12 mouse cellular contexts compared by ENCODE assay signal in genomic region chr19:48706267-48706923, GRCm38 (mm10).
DNase-seq lines count a peak whose midpoint lies in the region; ATAC-seq and TF ChIP-seq lines count a peak whose summit lies in the region.
"Had no signal": no experiment of that assay in that cellular context is flagged by ENCODE, and none has a peak within 500 bp of the region (broad histone marks: within the 10 kb centered on the region; RNA-seq: fewer than 3 reads in every experiment).

No protein-coding gene starts in this region.

- no peaks in the 10 kb centered on the region for H3K36me3 ChIP-seq in kidney, embryonic 14.5 days (ENCODE audit: control insufficient read depth, insufficient read depth, low read length)
- H3K36me3 ChIP-seq in embryonic facial prominence, embryonic 11.5 days (replicated peaks; ENCODE audit: control insufficient read depth, insufficient read depth, low read depth, low read length): no peaks in the 10 kb centered on the region

- 3% methylated on average over 1 of the region's 1 CpGs for WGBS in kidney, embryonic 14.5 days
- 6% methylated on average over 1 of the region's 1 CpGs for WGBS in embryonic facial prominence, embryonic 11.5 days

- H3K9ac ChIP-seq in kidney, embryonic 14.5 days (ENCODE audit: low read depth, low read length): no peak overlapping the region
- no peak overlapping the region for H3K9ac ChIP-seq in embryonic facial prominence, embryonic 11.5 days (replicated peaks; ENCODE audit: low read length)

- TF ChIP-seq CTCF in Patski (IDR thresholded peaks at IDR 0.05): no peak

- no peak overlapping the region for H3K4me3 ChIP-seq in kidney, embryonic 14.5 days (ENCODE audit: low read length)
- no peak overlapping the region for H3K4me3 ChIP-seq in embryonic facial prominence, embryonic 11.5 days (ENCODE audit: low read depth, low read length)
- H3K4me3 ChIP-seq: myocyte had no signal

- in situ Hi-C loops in Patski (cut with MboI; ENCODE audit: low pct_unique_long_range_greater_than_20kb): no loop called here

- peak; percentile 73; the same call in 1 of the 2 replicates for ATAC-seq in kidney, embryonic 14.5 days (ENCODE audit: low FRiP score, low TSS enrichment)
- peak; percentile 59 for ATAC-seq in Patski
- ATAC-seq in embryonic facial prominence, embryonic 11.5 days (replicated peaks; ENCODE audit: insufficient number of reproducible peaks, low FRiP score, low TSS enrichment, low read depth): peak; percentile 70

- no peak overlapping the region for H3K27ac ChIP-seq in kidney, embryonic 14.5 days (ENCODE audit: low read depth, low read length)
- H3K27ac ChIP-seq in embryonic facial prominence, embryonic 11.5 days (replicated peaks; ENCODE audit: low read depth, low read length): no peak overlapping the region

- no peak for DNase-seq in kidney, adult 11 months
- DNase-seq in Patski (ENCODE audit: low read depth, low spot score): peak; percentile 56
- peak; percentile 80 for DNase-seq in embryonic facial prominence, embryonic 11.5 days (ENCODE audit: low spot score)
- DNase-seq in kidney, postnatal 36 days: peak; percentile 5 to 7
- DNase-seq in adrenal gland, postnatal 10 days: no peak
- DNase-seq in ovary, adult 18-20 months (ENCODE audit: low spot score): no peak
- no peak for DNase-seq in right cerebral cortex, postnatal 14 days
- DNase-seq: cerebellum, postnatal 25 days; lung, postnatal 10 days had no signal

- no peaks in the 10 kb centered on the region for H3K9me3 ChIP-seq in kidney, embryonic 14.5 days (ENCODE audit: control insufficient read depth, low read length)
- no peaks in the 10 kb centered on the region for H3K9me3 ChIP-seq in embryonic facial prominence, embryonic 11.5 days (replicated peaks; ENCODE audit: control insufficient read depth, low read length)

- POLR2A ChIA-PET in Patski (lab: Charles Lee): interaction anchor here (0.8 kb wide), 1 partner anchor 18 kb away, joined by 3 read pairs; no protein-coding TSS in a partner anchor

- H3K27me3 ChIP-seq in kidney, embryonic 14.5 days (ENCODE audit: control insufficient read depth, insufficient read depth, low read length): no peaks in the 10 kb centered on the region
- H3K27me3 ChIP-seq in Patski: no peaks in the 10 kb centered on the region
- H3K27me3 ChIP-seq in embryonic facial prominence, embryonic 11.5 days (ENCODE audit: control insufficient read depth, insufficient read depth, low read length): no peaks in the 10 kb centered on the region
- H3K27me3 ChIP-seq: CH12.LX had no signal

- peaks cover 2% of the 10 kb centered on the region; the same call in 1 of the 2 replicates for H3K4me1 ChIP-seq in kidney, embryonic 14.5 days (ENCODE audit: control insufficient read depth, insufficient read depth, low read length)
- H3K4me1 ChIP-seq in embryonic facial prominence, embryonic 11.5 days (ENCODE audit: control insufficient read depth, insufficient read depth, low read length): no peaks in the 10 kb centered on the region

- no peak overlapping the region for H3K4me2 ChIP-seq in kidney, embryonic 14.5 days (replicated peaks; ENCODE audit: low read depth, low read length)
- H3K4me2 ChIP-seq in embryonic facial prominence, embryonic 11.5 days (ENCODE audit: low read depth, low read length): no peak overlapping the region

- CTCF ChIA-PET in Patski (lab: Charles Lee): interaction anchor here (1.0 to 1.2 kb wide), 2 partner anchors 15 to 16 kb away, joined by 3 to 5 read pairs; no protein-coding TSS in a partner anchor

Comparison
In these comparisons a context has a peak if more than half of its experiments do, and no peak if none do; other contexts are left out.
1. DNase-seq: peak in Patski (single experiment), embryonic facial prominence, embryonic 11.5 days (single experiment) and kidney, postnatal 36 days (2 of 2); none in kidney, adult 11 months (single experiment), adrenal gland, postnatal 10 days (single experiment), ovary, adult 18-20 months (single experiment) and right cerebral cortex, postnatal 14 days (single experiment).
2. Peak in every context shown above with its lines, with median percentiles within 50 percentile points of each other: ATAC-seq.